In genomic region chr2:172950722-172951121, GRCm38 (mm10) we compare ENCODE assay signal across 27 mouse cellular contexts. TPM values are rescaled to one million over a fixed set of nuclear protein-coding genes. Genes with fewer than 3 reads are reported as not detected.
A peak's percentile ranks its signal among the peaks of the same experiment; 100 is the strongest.
DNase-seq lines count a peak whose midpoint lies in the region; ATAC-seq lines count a peak whose summit lies in the region.
"Had no signal": no experiment of that assay in that cellular context is flagged by ENCODE, and none has a peak within 500 bp of the region (broad histone marks: within the 10 kb centered on the region; RNA-seq: fewer than 3 reads in every experiment).

No protein-coding gene starts in this region.

- H3K36me3 ChIP-seq in heart, embryonic 12.5 days: no peaks in the 10 kb centered on the region
- H3K36me3 ChIP-seq in midbrain, embryonic 14.5 days (ENCODE audit: control insufficient read depth, insufficient read depth, low read length): no peaks in the 10 kb centered on the region
- no peaks in the 10 kb centered on the region for H3K36me3 ChIP-seq in midbrain, embryonic 11.5 days (ENCODE audit: control insufficient read depth, insufficient read depth, low read length)
- H3K36me3 ChIP-seq in limb, embryonic 10.5 days: no peaks in the 10 kb centered on the region
- H3K36me3 ChIP-seq in liver, embryonic 12.5 days: no peaks in the 10 kb centered on the region
- H3K36me3 ChIP-seq: heart, embryonic 15.5 days; neural tube, embryonic 15.5 days had no signal

- H3K9me3 ChIP-seq in heart, embryonic 12.5 days (replicated peaks): no peaks in the 10 kb centered on the region
- H3K9me3 ChIP-seq in midbrain, embryonic 14.5 days (ENCODE audit: control insufficient read depth, low read length): no peaks in the 10 kb centered on the region
- no peaks in the 10 kb centered on the region for H3K9me3 ChIP-seq in midbrain, embryonic 11.5 days (ENCODE audit: control insufficient read depth, low read length)
- no peaks in the 10 kb centered on the region for H3K9me3 ChIP-seq in limb, embryonic 10.5 days (replicated peaks)
- no peaks in the 10 kb centered on the region for H3K9me3 ChIP-seq in liver, embryonic 12.5 days (replicated peaks)
- H3K9me3 ChIP-seq: heart, embryonic 15.5 days; neural tube, embryonic 15.5 days had no signal

- DNase-seq in heart, postnatal 25 days (ENCODE audit: low spot score): no peak
- peak; percentile 42 for DNase-seq in midbrain, embryonic 14.5 days
- no peak for DNase-seq in midbrain, embryonic 11.5 days (ENCODE audit: low spot score, missing footprints)
- DNase-seq in limb, embryonic 10.5 days (ENCODE audit: low spot score): no peak
- DNase-seq in right cerebral cortex, postnatal 14 days: no peak
- DNase-seq: adrenal gland, adult 2 months; cerebellum, adult 11-12 months; gastrocnemius, postnatal 14 days; heart, adult 18-20 months; kidney, postnatal 25 days; layer of hippocampus, postnatal 36 days; liver; lung, postnatal 14 days; thymus, adult 2 months had no signal

- ATAC-seq in heart, embryonic 12.5 days (ENCODE audit: insufficient number of reproducible peaks, low FRiP score): no peak
- ATAC-seq in midbrain, embryonic 14.5 days (ENCODE audit: low FRiP score, low TSS enrichment): no peak
- no peak for ATAC-seq in midbrain, embryonic 11.5 days (ENCODE audit: low FRiP score)
- no peak; the same call in 1 of the 2 replicates for ATAC-seq in liver, embryonic 12.5 days
- ATAC-seq: hindbrain, embryonic 16.5 days; intestine, postnatal 0 days had no signal

- H3K27me3 ChIP-seq in heart, embryonic 12.5 days (replicated peaks): 0 out of 2 replicates have a peak, but pooled peaks cover 4% of the 10 kb centered on the region
- H3K27me3 ChIP-seq in midbrain, embryonic 14.5 days (ENCODE audit: control insufficient read depth, insufficient read depth, low read length): peaks cover 4% of the 10 kb centered on the region; the same call in 1 of the 2 replicates
- no peaks in the 10 kb centered on the region for H3K27me3 ChIP-seq in midbrain, embryonic 11.5 days (ENCODE audit: control insufficient read depth, insufficient read depth, low read length)
- H3K27me3 ChIP-seq in limb, embryonic 10.5 days (ENCODE audit: low read depth, poor library complexity, severe bottlenecking): peaks cover 4% of the 10 kb centered on the region; the same call in 1 of the 2 replicates
- H3K27me3 ChIP-seq in liver, embryonic 12.5 days (replicated peaks): peaks cover 14% of the 10 kb centered on the region; the same call in 1 of the 2 replicates

- H3K4me3 ChIP-seq in heart, embryonic 12.5 days: no peak overlapping the region
- H3K4me3 ChIP-seq in midbrain, embryonic 14.5 days (replicated peaks; ENCODE audit: low read depth, low read length): no peak overlapping the region
- no peak overlapping the region for H3K4me3 ChIP-seq in midbrain, embryonic 11.5 days (ENCODE audit: low read depth, low read length)
- H3K4me3 ChIP-seq in limb, embryonic 10.5 days: no peak overlapping the region
- H3K4me3 ChIP-seq in liver, embryonic 12.5 days: no peak overlapping the region
- H3K4me3 ChIP-seq: heart, embryonic 15.5 days; layer of hippocampus, adult 2 months; megakaryocyte, embryonic 14.5 days; neural tube, embryonic 15.5 days had no signal

- peak overlapping the region; percentile 11; the same call in 1 of the 2 replicates for H3K27ac ChIP-seq in heart, embryonic 12.5 days (ENCODE audit: poor library complexity, severe bottlenecking)
- no peak overlapping the region for H3K27ac ChIP-seq in midbrain, embryonic 14.5 days (replicated peaks; ENCODE audit: low read depth, low read length)
- no peak overlapping the region for H3K27ac ChIP-seq in midbrain, embryonic 11.5 days (ENCODE audit: low read depth, low read length)
- peak overlapping the region; percentile 5 for H3K27ac ChIP-seq in limb, embryonic 10.5 days
- H3K27ac ChIP-seq in liver, embryonic 12.5 days: no peak overlapping the region
- H3K27ac ChIP-seq: heart, embryonic 15.5 days; layer of hippocampus, adult 2 months; neural tube, embryonic 15.5 days; stomach, postnatal 0 days had no signal

- WGBS in heart, embryonic 12.5 days: 16% methylated on average over 11 of the region's 11 CpGs
- WGBS in midbrain, embryonic 14.5 days: 25% methylated on average over 11 of the region's 11 CpGs
- 43% methylated on average over 11 of the region's 11 CpGs for WGBS in midbrain, embryonic 11.5 days
- 56% methylated on average over 11 of the region's 11 CpGs for WGBS in limb, embryonic 10.5 days
- 29% methylated on average over 11 of the region's 11 CpGs for WGBS in liver, embryonic 12.5 days (ENCODE audit: insufficient replicate concordance)

- intact Hi-C loops in heart, postnatal 25 days (cut with DNase I): no loop called here

- no peak overlapping the region for H3K9ac ChIP-seq in heart, embryonic 12.5 days
- H3K9ac ChIP-seq in midbrain, embryonic 14.5 days (replicated peaks; ENCODE audit: low read length): no peak overlapping the region
- no peak overlapping the region for H3K9ac ChIP-seq in midbrain, embryonic 11.5 days (ENCODE audit: low read length)
- H3K9ac ChIP-seq in liver, embryonic 12.5 days: no peak overlapping the region
- H3K9ac ChIP-seq: heart, embryonic 15.5 days; neural tube, embryonic 15.5 days had no signal

- H3K4me1 ChIP-seq in heart, embryonic 12.5 days (replicated peaks): peaks cover 29% of the 10 kb centered on the region
- 0 out of 2 replicates have a peak, but pooled peaks cover 8% of the 10 kb centered on the region for H3K4me1 ChIP-seq in midbrain, embryonic 14.5 days (ENCODE audit: control insufficient read depth, insufficient read depth, low read length)
- no peaks in the 10 kb centered on the region for H3K4me1 ChIP-seq in midbrain, embryonic 11.5 days (ENCODE audit: control insufficient read depth, insufficient read depth, low read length)
- H3K4me1 ChIP-seq in limb, embryonic 10.5 days: peaks cover 27% of the 10 kb centered on the region
- 0 out of 2 replicates have a peak, but pooled peaks cover 5% of the 10 kb centered on the region for H3K4me1 ChIP-seq in liver, embryonic 12.5 days
- H3K4me1 ChIP-seq: megakaryocyte, embryonic 14.5 days; neural tube, embryonic 15.5 days had no signal

- 0 out of 2 replicates have a peak overlapping the region, but pooled peaks have one; percentile 1 for H3K4me2 ChIP-seq in heart, embryonic 12.5 days
- no peak overlapping the region for H3K4me2 ChIP-seq in midbrain, embryonic 14.5 days (ENCODE audit: low read length)
- no peak overlapping the region for H3K4me2 ChIP-seq in midbrain, embryonic 11.5 days
- no peak overlapping the region for H3K4me2 ChIP-seq in liver, embryonic 12.5 days
- H3K4me2 ChIP-seq: heart, embryonic 15.5 days; neural tube, embryonic 15.5 days had no signal

RNA-seq across cellular contexts. Expression of gene Bmp7, which starts 10.6 kb away (rescaled TPM):
- 67.2 and 70.8 TPM in 2 replicates for polyA plus RNA-seq in heart, embryonic 12.5 days (2016; fragmentation: Nextera tagmentation; extraction: Ambion mirVana)
- 1 to 10 TPM in 1 of 2 experiments, under 1 TPM in 1; 0.83 to 1.6 TPM for total RNA-seq in heart, postnatal 25 days (2021)
- 3.1 and 13.2 TPM in 2 replicates for polyA plus RNA-seq in midbrain, embryonic 14.5 days (2014; fragmentation: Nextera tagmentation; extraction: Ambion mirVana)
- 17.3 and 20.2 TPM in 2 replicates for polyA plus RNA-seq in midbrain, embryonic 11.5 days (2014; fragmentation: Nextera tagmentation; extraction: Ambion mirVana)
- polyA plus RNA-seq in limb, embryonic 10.5 days (2016; fragmentation: Nextera tagmentation; extraction: Ambion mirVana): 31.3 and 39.5 TPM in 2 replicates
- polyA plus RNA-seq in liver, embryonic 12.5 days (2016; fragmentation: Nextera tagmentation; extraction: Ambion mirVana): 3.3 and 4.4 TPM in 2 replicates
- total RNA-seq: MEL had no signal

RNA-seq across cellular contexts. Expression of gene Spo11, which starts 26.8 kb away (rescaled TPM):
- polyA plus RNA-seq in heart, embryonic 12.5 days (2016; fragmentation: Nextera tagmentation; extraction: Ambion mirVana): 0.26 and 0.30 TPM in 2 replicates
- total RNA-seq in heart, postnatal 25 days (2021): not detected
- polyA plus RNA-seq in midbrain, embryonic 14.5 days (2014; fragmentation: Nextera tagmentation; extraction: Ambion mirVana): 0.68 TPM in 1 of 2 replicates, not detected in the other
- 0.25 and 0.26 TPM in 2 replicates for polyA plus RNA-seq in midbrain, embryonic 11.5 days (2014; fragmentation: Nextera tagmentation; extraction: Ambion mirVana)
- polyA plus RNA-seq in limb, embryonic 10.5 days (2016; fragmentation: Nextera tagmentation; extraction: Ambion mirVana): 0.36 and 0.79 TPM in 2 replicates
- polyA plus RNA-seq in liver, embryonic 12.5 days (2016; fragmentation: Nextera tagmentation; extraction: Ambion mirVana): 0.10 TPM in 1 of 2 replicates, not detected in the other
- total RNA-seq: adrenal gland, adult 2 months; adrenal gland, postnatal 4 days; heart, adult 18-20 months; layer of hippocampus, postnatal 36 days; MEL had no signal
- polyA plus RNA-seq: adrenal gland, adult 2 months; C2C12; heart, embryonic 15.5 days; intestine, postnatal 0 days; liver, embryonic 16.5 days had no signal

RNA-seq across cellular contexts. Expression of gene Rae1, which starts 49.2 kb away (rescaled TPM):
- polyA plus RNA-seq in heart, embryonic 12.5 days (2016; fragmentation: Nextera tagmentation; extraction: Ambion mirVana): 102 and 103 TPM in 2 replicates
- total RNA-seq in heart, postnatal 25 days (2021): 10 to 100 TPM; 24.4 to 25.3 TPM
- 115 and 127 TPM in 2 replicates for polyA plus RNA-seq in midbrain, embryonic 14.5 days (2014; fragmentation: Nextera tagmentation; extraction: Ambion mirVana)
- polyA plus RNA-seq in midbrain, embryonic 11.5 days (2014; fragmentation: Nextera tagmentation; extraction: Ambion mirVana): 137 and 140 TPM in 2 replicates
- polyA plus RNA-seq in limb, embryonic 10.5 days (2016; fragmentation: Nextera tagmentation; extraction: Ambion mirVana): 179 and 196 TPM in 2 replicates
- 117 and 119 TPM in 2 replicates for polyA plus RNA-seq in liver, embryonic 12.5 days (2016; fragmentation: Nextera tagmentation; extraction: Ambion mirVana)

Comparison
In these comparisons a context has a peak if more than half of its experiments do, and no peak if none do; other contexts are left out.
1. H3K27ac ChIP-seq: peak in heart, embryonic 12.5 days (single experiment) and limb, embryonic 10.5 days (single experiment); none in midbrain, embryonic 14.5 days (single experiment), midbrain, embryonic 11.5 days (single experiment) and liver, embryonic 12.5 days (single experiment).